Mouse (Mus musculus): ENCODE measurements around the gene Fsd1l. TPM values are rescaled to one million over a fixed set of nuclear protein-coding genes. Genes with fewer than 3 reads are reported as not detected.
A peak's percentile ranks its signal among the peaks of the same experiment; 100 is the strongest.

The Fsd1l gene
- polyA plus RNA-seq (2016; fragmentation: Nextera tagmentation; extraction: Ambion mirVana), result 41.9 and 43.9 TPM in 2 replicates

DNA sequence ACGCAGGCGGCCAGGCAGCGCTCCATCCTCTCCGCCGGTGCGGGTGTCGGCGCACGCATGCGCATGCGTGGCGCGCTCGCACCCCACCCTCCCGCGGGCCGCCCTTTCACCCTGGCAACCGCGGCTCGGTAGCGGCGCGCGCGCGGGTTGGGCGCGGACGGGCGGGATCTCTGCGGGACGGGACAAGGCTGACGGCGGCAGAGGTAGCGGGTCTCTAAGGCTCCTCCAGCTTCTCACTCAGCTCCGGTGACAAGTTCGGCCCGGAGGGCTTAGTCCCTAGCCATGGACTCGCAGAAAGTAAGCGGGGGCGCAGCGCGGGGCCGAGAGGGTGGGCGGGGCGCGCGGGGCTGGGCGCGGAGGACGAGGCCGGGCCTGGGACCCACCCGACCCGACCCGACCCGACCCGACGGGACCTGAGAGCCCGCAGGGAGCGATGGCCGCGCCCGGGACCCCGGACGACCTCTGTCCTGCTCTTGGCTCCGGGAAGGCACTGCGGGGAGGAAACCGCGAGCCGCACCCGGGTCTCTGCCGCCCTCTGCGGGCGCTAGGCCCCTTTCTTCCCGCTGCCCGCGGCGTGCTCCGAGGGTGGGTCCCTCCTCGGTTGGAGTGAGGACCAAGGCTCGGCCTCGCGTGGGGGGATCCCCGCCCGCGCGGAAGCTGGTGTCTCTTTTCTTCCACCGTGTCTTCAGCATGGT lies at the start of gene Fsd1l:
Gene Fsd1l (plus strand): TSS at position 156 of the 695 bp plus-strand sequence.
- Histone ChIP-seq H3K36me3 (no peaks in the 10 kb centered on the region), H3K27me3 (peaks cover 3% of the 10 kb centered on the region; the same call in 1 of the 2 replicates), H3K9ac (replicated peaks) (peak within 1 kb of the TSS; percentile 93), H3K27ac (replicated peaks) (peak within 1 kb of the TSS; percentile 93), H3K4me1 (peaks cover 38% of the 10 kb centered on the region), H3K4me2 (replicated peaks) (peak within 1 kb of the TSS; percentile 73), H3K9me3 (no peaks in the 10 kb centered on the region), H3K4me3 (peak within 1 kb of the TSS; percentile 87)
- ATAC-seq (ENCODE audit: low FRiP score, low read depth), result peak; percentile 92
- under 1% methylated on average over 77 of the region's 88 CpGs for WGBS

DNA sequence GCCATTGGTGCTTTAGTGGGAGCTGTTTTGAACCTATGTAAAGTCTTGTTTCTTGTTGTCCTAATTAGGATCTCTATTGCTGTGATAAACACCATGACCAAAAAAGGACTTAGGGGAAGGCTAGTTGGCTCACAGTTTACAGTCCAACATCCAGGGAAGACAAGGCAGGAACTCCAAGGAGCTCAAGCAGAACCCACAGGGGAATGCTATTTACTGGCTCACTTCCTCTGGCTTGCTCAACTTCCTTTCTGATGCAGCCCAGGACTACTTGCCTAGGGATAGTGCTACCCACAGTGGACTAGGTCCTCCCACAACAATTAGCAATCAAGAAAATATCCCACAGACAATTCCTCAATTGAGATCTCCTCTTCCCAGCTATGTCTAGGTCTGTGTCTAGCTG lies 43.6 kb upstream of the Fsd1l start:
- Histone ChIP-seq H3K27ac (replicated peaks) (no peak overlapping the region), H3K4me2 (replicated peaks) (no peak overlapping the region)
- no peak for ATAC-seq (ENCODE audit: low FRiP score, low read depth)

DNA sequence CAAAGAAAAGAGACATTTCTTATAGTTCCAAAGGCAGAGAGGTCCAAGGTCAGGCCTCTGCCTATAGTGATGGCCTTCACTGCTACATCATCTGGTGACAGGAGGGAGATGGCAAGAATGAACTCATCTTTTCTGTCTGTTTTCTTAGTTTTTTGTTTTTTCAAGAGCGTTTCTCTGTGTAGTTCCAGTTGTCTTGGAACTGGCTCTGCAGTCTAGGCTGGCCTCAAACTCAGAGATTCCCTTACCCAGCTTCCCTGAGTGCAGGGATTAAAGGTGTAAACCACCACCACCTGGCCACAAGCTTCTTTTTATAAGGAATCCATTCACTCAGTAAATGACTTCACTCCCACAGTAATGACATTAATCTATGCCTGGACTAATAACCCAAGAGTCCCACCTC lies 42.3 kb upstream of the Fsd1l start:
- WGBS, result 85% methylated on average over 1 of the region's 1 CpGs
- H3K36me3 ChIP-seq, result no peaks in the 10 kb centered on the region
- no peak overlapping the region for H3K4me3 ChIP-seq
- no peak overlapping the region for H3K9ac ChIP-seq (replicated peaks)
- H3K4me1 ChIP-seq, result no peaks in the 10 kb centered on the region
- no peak overlapping the region for H3K27ac ChIP-seq (replicated peaks)
- no peaks in the 10 kb centered on the region for H3K9me3 ChIP-seq
- H3K4me2 ChIP-seq (replicated peaks), result no peak overlapping the region
- H3K27me3 ChIP-seq, result no peaks in the 10 kb centered on the region
- ATAC-seq (ENCODE audit: low FRiP score, low read depth), result no peak

More for the DNA sequence above, 43.6 kb upstream of the Fsd1l start:
- no peaks in the 10 kb centered on the region for H3K36me3 ChIP-seq
- no peaks in the 10 kb centered on the region for H3K4me1 ChIP-seq
- no peaks in the 10 kb centered on the region for H3K27me3 ChIP-seq
- no peaks in the 10 kb centered on the region for H3K9me3 ChIP-seq
- no peak overlapping the region for H3K9ac ChIP-seq (replicated peaks)
- no peak overlapping the region for H3K4me3 ChIP-seq

DNA sequence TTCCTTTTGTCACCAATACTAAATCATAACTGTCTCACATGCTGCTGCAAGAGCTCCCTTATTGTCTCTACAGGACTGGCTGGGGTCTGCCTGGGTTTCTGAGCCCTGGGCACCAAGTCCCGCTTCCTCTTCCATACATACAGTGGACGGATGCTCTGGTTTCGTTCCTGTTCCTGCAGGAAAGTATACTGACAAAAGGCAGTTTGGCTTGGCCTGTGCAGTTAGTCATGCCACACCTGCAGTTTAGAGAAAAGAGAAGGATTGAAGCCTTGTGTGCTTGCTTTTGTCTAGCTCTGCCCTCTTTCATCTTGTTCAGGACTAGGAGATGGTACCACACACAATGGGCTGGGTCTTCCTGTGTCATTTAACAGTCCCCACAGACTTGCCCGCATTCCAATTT lies 41.8 kb upstream of the Fsd1l start:
- H3K4me2 ChIP-seq (replicated peaks), result no peak overlapping the region
- 0 out of 2 replicates have a peak, but pooled peaks cover 2% of the 10 kb centered on the region for H3K4me1 ChIP-seq
- H3K9me3 ChIP-seq, result no peaks in the 10 kb centered on the region
- no peak overlapping the region for H3K4me3 ChIP-seq
- no peak overlapping the region for H3K9ac ChIP-seq (replicated peaks)
- H3K27me3 ChIP-seq, result no peaks in the 10 kb centered on the region
- H3K36me3 ChIP-seq, result no peaks in the 10 kb centered on the region
- H3K27ac ChIP-seq (replicated peaks), result no peak overlapping the region
- ATAC-seq (ENCODE audit: low FRiP score, low read depth), result no peak
- WGBS, result 90% methylated on average over 4 of the region's 4 CpGs

DNA sequence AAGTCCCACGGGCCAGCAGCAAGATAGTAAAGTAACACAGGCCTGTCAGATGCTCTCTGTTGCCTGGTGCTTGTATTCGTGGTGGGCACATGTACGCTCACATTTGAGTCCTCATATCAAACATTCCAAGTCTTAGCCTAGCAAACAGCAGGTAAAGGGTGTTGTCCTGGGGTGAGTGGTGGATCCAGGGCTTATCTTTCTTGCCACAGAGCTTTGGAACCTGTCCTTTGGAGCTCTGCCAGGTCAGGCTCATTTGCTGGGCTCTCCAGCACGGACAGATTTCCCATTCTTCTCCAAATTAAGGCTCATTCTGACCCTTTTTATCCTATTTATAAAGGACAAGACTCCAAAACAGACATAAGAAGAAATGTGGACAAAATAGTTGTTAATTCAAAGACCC lies 41.1 kb upstream of the Fsd1l start:
- no peak for ATAC-seq (ENCODE audit: low FRiP score, low read depth)
- WGBS, result 82% methylated on average over 4 of the region's 4 CpGs
- H3K36me3 ChIP-seq, result no peaks in the 10 kb centered on the region
- H3K27ac ChIP-seq (replicated peaks), result no peak overlapping the region
- H3K9ac ChIP-seq (replicated peaks), result no peak overlapping the region
- H3K27me3 ChIP-seq, result no peaks in the 10 kb centered on the region
- H3K9me3 ChIP-seq, result no peaks in the 10 kb centered on the region
- no peak overlapping the region for H3K4me3 ChIP-seq
- H3K4me1 ChIP-seq, result 0 out of 2 replicates have a peak, but pooled peaks cover 2% of the 10 kb centered on the region
- no peak overlapping the region for H3K4me2 ChIP-seq (replicated peaks)

DNA sequence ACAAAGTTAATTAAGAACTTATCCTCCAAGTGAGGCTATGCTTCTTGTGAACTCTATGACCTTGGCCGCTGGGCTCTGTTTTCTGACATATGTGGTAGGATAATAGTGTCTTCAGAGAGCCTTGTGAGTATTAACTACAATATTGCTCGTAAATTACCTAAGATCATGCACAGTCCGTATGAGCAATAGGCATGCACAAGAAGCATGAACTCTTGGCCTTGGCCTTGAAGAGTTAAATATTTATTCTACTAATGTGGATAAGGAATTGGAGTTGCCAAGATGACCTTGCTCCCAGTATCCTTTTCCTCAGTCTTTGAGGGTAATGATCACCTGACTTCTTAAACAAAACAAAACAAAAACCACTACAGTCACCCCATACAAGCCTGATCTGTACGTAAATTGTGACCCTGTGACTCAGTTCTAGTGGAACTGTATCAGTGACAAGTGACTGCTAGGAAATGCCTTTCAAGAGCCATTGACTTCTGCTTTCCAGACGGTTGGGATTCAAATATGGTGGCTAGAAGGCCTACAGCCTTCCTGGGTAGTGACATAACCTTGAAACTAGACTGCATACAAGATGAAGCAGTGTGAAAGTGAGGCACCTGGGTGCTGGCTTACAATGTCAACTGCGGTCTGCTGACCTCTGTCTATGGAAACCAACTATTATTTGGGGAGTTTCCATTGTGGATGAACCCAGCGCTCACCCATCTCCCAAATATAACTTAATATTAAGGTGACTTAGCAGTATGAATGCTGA lies 40.4 kb upstream of the Fsd1l start:
- Histone ChIP-seq H3K27me3 (no peaks in the 10 kb centered on the region), H3K9me3 (no peaks in the 10 kb centered on the region), H3K4me1 (0 out of 2 replicates have a peak, but pooled peaks cover 6% of the 10 kb centered on the region), H3K4me3 (no peak overlapping the region), H3K27ac (replicated peaks) (no peak overlapping the region), H3K9ac (replicated peaks) (no peak overlapping the region), H3K36me3 (no peaks in the 10 kb centered on the region), H3K4me2 (replicated peaks) (no peak overlapping the region)
- 92% methylated on average over 7 of the region's 7 CpGs for WGBS
- no peak for ATAC-seq (ENCODE audit: low FRiP score, low read depth)

DNA sequence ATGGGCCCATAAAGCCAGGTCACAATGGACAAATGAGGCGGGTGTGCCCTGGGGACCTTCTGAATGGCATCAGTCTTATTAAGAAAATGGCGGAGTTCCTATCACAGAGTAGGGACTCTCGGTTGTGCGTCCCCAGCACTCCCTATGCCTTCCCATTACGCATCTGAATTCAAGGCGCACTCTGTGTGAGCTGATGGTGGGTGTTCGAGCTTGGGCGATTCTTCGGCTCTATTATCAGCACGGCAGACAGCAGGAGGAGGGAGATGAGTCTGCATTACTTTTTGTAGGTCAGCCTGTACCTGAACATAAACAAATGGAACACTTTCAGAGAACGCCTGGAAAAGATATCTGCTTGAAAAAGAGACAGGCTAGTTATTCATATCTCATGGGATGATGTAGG lies 39.7 kb upstream of the Fsd1l start:
- H3K4me2 ChIP-seq (replicated peaks), result no peak overlapping the region
- no peaks in the 10 kb centered on the region for H3K9me3 ChIP-seq
- H3K4me1 ChIP-seq, result 0 out of 2 replicates have a peak, but pooled peaks cover 6% of the 10 kb centered on the region
- H3K36me3 ChIP-seq, result no peaks in the 10 kb centered on the region
- H3K27me3 ChIP-seq, result no peaks in the 10 kb centered on the region
- no peak overlapping the region for H3K4me3 ChIP-seq
- no peak overlapping the region for H3K27ac ChIP-seq (replicated peaks)
- no peak overlapping the region for H3K9ac ChIP-seq (replicated peaks)
- 92% methylated on average over 11 of the region's 11 CpGs for WGBS
- no peak for ATAC-seq (ENCODE audit: low FRiP score, low read depth)

DNA sequence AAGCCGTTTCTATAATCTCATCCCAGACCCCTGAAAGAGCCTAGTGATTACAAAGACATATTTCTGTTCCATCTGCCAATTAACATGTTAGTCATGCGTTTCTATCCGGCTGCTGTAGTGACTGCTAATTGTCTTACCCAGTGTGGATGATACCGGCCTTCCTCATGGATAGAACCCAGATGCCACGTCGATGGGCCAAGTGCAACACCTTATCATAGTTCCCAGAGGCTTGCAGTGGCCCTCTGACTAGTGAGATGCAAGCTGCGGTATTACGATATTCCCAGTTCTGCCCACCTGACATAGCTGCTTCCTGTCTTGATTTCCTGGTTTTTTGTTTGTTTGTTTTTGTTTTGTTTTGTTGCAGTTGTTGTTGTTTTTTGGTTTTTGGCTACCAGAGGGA lies 39.3 kb upstream of the Fsd1l start:
- no peak overlapping the region for H3K4me3 ChIP-seq
- no peaks in the 10 kb centered on the region for H3K36me3 ChIP-seq
- no peak overlapping the region for H3K9ac ChIP-seq (replicated peaks)
- ATAC-seq (ENCODE audit: low FRiP score, low read depth), result no peak
- no peaks in the 10 kb centered on the region for H3K9me3 ChIP-seq
- H3K27ac ChIP-seq (replicated peaks), result no peak overlapping the region
- H3K4me2 ChIP-seq (replicated peaks), result no peak overlapping the region
- H3K4me1 ChIP-seq, result 0 out of 2 replicates have a peak, but pooled peaks cover 6% of the 10 kb centered on the region
- H3K27me3 ChIP-seq, result no peaks in the 10 kb centered on the region
- 81% methylated on average over 8 of the region's 8 CpGs for WGBS

DNA sequence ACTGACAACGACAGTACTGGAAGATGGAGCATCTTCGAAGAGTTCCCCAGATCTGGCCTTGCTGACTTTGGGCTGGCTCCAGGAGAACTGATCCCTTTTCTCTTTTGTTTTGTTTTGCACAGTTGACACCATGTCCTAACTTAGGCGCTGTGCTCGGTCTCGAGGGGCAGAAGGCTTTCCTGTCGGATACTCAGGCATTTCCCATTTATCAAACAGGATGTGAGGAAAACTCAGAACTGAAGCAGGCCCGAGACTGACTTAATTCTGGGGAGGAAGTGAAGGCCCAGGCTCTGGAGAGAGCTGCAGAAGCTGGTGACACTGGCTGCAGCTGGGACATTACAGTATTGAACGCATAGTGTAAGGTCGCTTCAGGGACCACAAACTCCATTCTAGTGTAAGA lies 38.9 kb upstream of the Fsd1l start:
- 81% methylated on average over 9 of the region's 9 CpGs for WGBS
- Histone ChIP-seq H3K9ac (replicated peaks) (no peak overlapping the region), H3K27me3 (no peaks in the 10 kb centered on the region), H3K9me3 (no peaks in the 10 kb centered on the region), H3K4me3 (no peak overlapping the region), H3K4me1 (0 out of 2 replicates have a peak, but pooled peaks cover 6% of the 10 kb centered on the region), H3K36me3 (no peaks in the 10 kb centered on the region), H3K4me2 (replicated peaks) (no peak overlapping the region), H3K27ac (replicated peaks) (no peak overlapping the region)
- ATAC-seq (ENCODE audit: low FRiP score, low read depth), result no peak

DNA sequence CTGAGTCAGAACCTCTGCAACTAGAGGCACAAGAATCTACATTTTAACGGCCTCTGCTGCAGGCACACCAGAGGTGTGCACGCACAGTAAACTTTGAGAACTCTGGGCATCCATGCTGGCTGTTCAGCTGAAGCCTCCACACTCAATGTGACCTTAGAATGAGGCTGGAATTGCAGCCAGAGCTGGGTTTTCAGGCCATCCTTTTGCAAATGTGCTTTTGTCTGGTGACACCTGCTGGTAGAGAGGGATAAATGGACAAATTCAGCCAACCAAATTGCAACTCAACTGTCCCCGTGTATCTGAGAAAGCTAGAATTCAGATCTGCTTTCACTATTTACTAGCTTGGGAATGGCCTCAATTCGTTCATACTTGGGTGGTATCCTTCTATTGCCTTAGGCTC lies 37.1 kb upstream of the Fsd1l start:
- H3K27ac ChIP-seq (replicated peaks), result no peak overlapping the region
- peak; percentile 63 for ATAC-seq (ENCODE audit: low FRiP score, low read depth)
- no peaks in the 10 kb centered on the region for H3K27me3 ChIP-seq
- 0 out of 2 replicates have a peak, but pooled peaks cover 6% of the 10 kb centered on the region for H3K4me1 ChIP-seq
- no peak overlapping the region for H3K4me3 ChIP-seq
- no peak overlapping the region for H3K9ac ChIP-seq (replicated peaks)
- H3K36me3 ChIP-seq, result no peaks in the 10 kb centered on the region
- no peaks in the 10 kb centered on the region for H3K9me3 ChIP-seq
- WGBS, result 36% methylated on average over 4 of the region's 4 CpGs
- H3K4me2 ChIP-seq (replicated peaks), result no peak overlapping the region

DNA sequence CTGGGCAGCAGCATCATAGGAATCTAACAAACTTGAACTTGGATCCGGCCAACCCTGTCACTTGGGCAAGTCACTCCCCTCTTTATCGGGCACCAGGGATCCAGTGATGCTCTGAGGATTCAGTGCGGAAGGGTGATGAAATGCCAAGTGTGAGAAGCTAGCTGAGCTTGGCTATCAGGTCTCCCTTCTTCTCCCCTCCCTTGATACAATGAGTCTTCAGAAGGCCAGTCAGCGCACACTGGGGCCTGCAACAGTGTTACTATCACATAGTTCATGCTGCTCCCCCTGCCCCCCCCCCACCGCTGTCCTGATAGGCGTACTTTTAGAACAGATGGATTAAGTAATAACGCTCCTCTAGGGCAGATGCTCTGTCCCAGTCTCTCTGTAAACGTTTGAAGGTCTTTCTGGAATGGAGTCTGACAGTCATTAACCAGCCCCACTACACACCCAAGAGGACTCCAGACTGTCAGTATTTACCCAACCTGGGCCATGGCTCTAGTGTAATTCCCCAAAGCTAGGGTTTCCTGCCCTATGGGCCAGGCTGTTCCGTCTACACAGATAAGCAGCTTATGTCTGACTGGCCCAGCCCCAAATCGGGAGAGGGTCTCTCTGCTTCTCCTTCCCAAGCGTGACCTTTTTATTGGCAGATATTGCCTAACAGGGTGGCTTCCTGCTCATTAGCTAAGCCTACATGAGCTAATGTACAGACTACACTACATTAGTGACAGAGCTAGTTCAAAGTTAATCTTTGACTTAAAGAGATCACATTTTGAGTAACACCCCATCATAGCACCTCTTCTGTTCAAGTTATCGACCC lies 35.8 kb upstream of the Fsd1l start:
- 0 out of 2 replicates have a peak, but pooled peaks have one; percentile 53 for ATAC-seq (ENCODE audit: low FRiP score, low read depth)
- Histone ChIP-seq H3K27ac (replicated peaks) (no peak overlapping the region), H3K4me1 (0 out of 2 replicates have a peak, but pooled peaks cover 6% of the 10 kb centered on the region), H3K4me3 (no peak overlapping the region), H3K27me3 (no peaks in the 10 kb centered on the region), H3K4me2 (replicated peaks) (no peak overlapping the region), H3K36me3 (no peaks in the 10 kb centered on the region), H3K9me3 (no peaks in the 10 kb centered on the region), H3K9ac (replicated peaks) (no peak overlapping the region)
- 72% methylated on average over 12 of the region's 12 CpGs for WGBS

Measured in midbrain, embryonic 12.5 days (tissue).